Mouse (Mus musculus) layer of hippocampus, adult 2 months (tissue): Measurements from ENCODE around the gene Snx1. TPM values are rescaled to one million over a fixed set of nuclear protein-coding genes. Genes with fewer than 3 reads are reported as not detected.

ENCODE experiments used
- DNase-seq, 2 experiments: peaks; one replicate each; pipeline ENCODE4 v3.0.0; 2022; ENCODE audit warnings: low spot score in 2 of 2
- H3K27ac ChIP-seq: fragments of 200-600 bp; 2 replicates; pipeline ENCODE4 v1.8.1; 2022
- H3K4me3 ChIP-seq: fragments of 200-600 bp; 2 replicates; pipeline ENCODE4 v1.8.1; 2022; ENCODE audit warnings: mild to moderate bottlenecking
- CTCF ChIP-seq: fragments of 200-600 bp; conservative IDR thresholded peaks from 2 replicates; pipeline ENCODE4 v1.8.1; 2022; ENCODE audit warnings: antibody characterized with exemption, mild to moderate bottlenecking, moderate library complexity
- total RNA-seq, 2 experiments: library from RNA; stranded (reverse); gene quantifications; 2 replicates each; pipeline ENCODE4 v1.2.3; 2021

Gene Snx1
- total RNA-seq, 2 experiments from 2014 or later = 85.5 to 86.1 TPM

- no peak overlapping the region for H3K4me3 ChIP-seq
- TF ChIP-seq CTCF = no peak
- H3K27ac ChIP-seq = no peak overlapping the region
Observed at GRCm38 (mm10) chr9:66154013-66154412, 27.6 kb upstream of the Snx1 start.

GRCm38 (mm10) chr9:66153594-66153993 lies 27.2 kb upstream of the Snx1 start:
- H3K27ac ChIP-seq = no peak overlapping the region
- TF ChIP-seq CTCF = no peak
- no peak for DNase-seq
- no peak overlapping the region for H3K4me3 ChIP-seq

More at GRCm38 (mm10) chr9:66154013-66154412, 27.6 kb upstream of the Snx1 start:
- DNase-seq = no peak

GRCm38 (mm10) chr9:66152011-66152410 lies 25.6 kb upstream of the Snx1 start:
- Histone ChIP-seq H3K27ac (no peak overlapping the region), H3K4me3 (no peak overlapping the region)
- DNase-seq = no peak
- TF ChIP-seq CTCF = no peak

GRCm38 (mm10) chr9:66146141-66146540 lies 19.8 kb upstream of the Snx1 start:
- no peak for TF ChIP-seq CTCF
- no peak for DNase-seq
- H3K4me3 ChIP-seq = no peak overlapping the region
- no peak overlapping the region for H3K27ac ChIP-seq

- TF ChIP-seq CTCF = peak; percentile 90
- Histone ChIP-seq H3K27ac (no peak overlapping the region), H3K4me3 (no peak overlapping the region)
- DNase-seq = peak; percentile 77 to 89
Observed at GRCm38 (mm10) chr9:66144248-66144647, 17.9 kb upstream of the Snx1 start.

- H3K27ac ChIP-seq = no peak overlapping the region
- TF ChIP-seq CTCF = no peak
Observed at GRCm38 (mm10) chr9:66142265-66142664, 15.9 kb upstream of the Snx1 start.

GRCm38 (mm10) chr9:66138193-66138592 lies 11.8 kb upstream of the Snx1 start:
- no peak for TF ChIP-seq CTCF
- no peak overlapping the region for H3K4me3 ChIP-seq
- no peak for DNase-seq
- no peak overlapping the region for H3K27ac ChIP-seq

More at GRCm38 (mm10) chr9:66142265-66142664, 15.9 kb upstream of the Snx1 start:
- no peak for DNase-seq
- no peak overlapping the region for H3K4me3 ChIP-seq

GRCm38 (mm10) chr9:66135967-66136366 lies 9.6 kb upstream of the Snx1 start:
- Histone ChIP-seq H3K4me3 (no peak overlapping the region), H3K27ac (no peak overlapping the region)
- peak; percentile 78 for TF ChIP-seq CTCF
- no peak for DNase-seq

- TF ChIP-seq CTCF = no peak
- DNase-seq = no peak
- Histone ChIP-seq H3K4me3 (no peak overlapping the region), H3K27ac (no peak overlapping the region)
Observed at GRCm38 (mm10) chr9:66131466-66131865, 5.1 kb upstream of the Snx1 start.

- no peak for DNase-seq
- Histone ChIP-seq H3K27ac (no peak overlapping the region), H3K4me3 (no peak overlapping the region)
- TF ChIP-seq CTCF = no peak
Observed at GRCm38 (mm10) chr9:66127884-66128283, 1.5 kb upstream of the Snx1 start.

- TF ChIP-seq CTCF = no peak
- DNase-seq = no peak
- Histone ChIP-seq H3K27ac (peak overlapping the region; percentile 82), H3K4me3 (peak overlapping the region; percentile 74)
Observed at GRCm38 (mm10) chr9:66127193-66127546, 783 bp upstream of the Snx1 start.

- DNase-seq = no peak
- peak overlapping the region; percentile 74 for H3K4me3 ChIP-seq
- no peak for TF ChIP-seq CTCF
- peak overlapping the region; percentile 82 for H3K27ac ChIP-seq
Observed at GRCm38 (mm10) chr9:66125543-66126455, 588 bp downstream of the Snx1 start.

GRCm38 (mm10) chr9:66124681-66125542 lies 1.5 kb downstream of the Snx1 start:
- DNase-seq = peak; percentile 95 to 97
- Histone ChIP-seq H3K4me3 (peak overlapping the region; percentile 85), H3K27ac (peak overlapping the region; percentile 95)
- TF ChIP-seq CTCF = 0 out of 2 replicates have a peak, but pooled peaks have one; percentile 1
